In the genomic region with DNA sequence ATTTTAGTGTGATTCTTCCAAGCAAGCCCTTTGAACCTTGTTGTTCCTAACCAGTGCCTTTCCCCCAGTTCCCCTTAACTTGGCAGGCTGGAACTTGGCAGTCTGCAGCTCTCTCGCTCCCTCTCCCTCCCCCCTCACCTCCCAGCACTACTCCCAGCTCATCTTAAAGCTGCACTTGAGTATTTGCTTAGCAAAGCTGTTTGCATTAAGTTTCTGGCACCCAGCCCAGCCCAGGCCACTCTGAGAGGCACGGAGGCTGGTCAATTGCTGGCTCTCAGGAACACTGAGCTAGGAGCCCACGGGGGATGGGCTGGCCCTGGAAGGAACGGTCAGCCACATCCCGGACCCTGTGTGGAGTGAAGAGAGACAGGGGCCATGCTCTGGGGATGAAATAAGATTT, we compare ENCODE assay signal across 8 mouse cellular contexts.
DNase-seq lines count a peak whose midpoint lies in the region; ATAC-seq and TF ChIP-seq lines count a peak whose summit lies in the region.

No protein-coding gene starts in this region.

- no peak overlapping the region for H3K4me3 ChIP-seq in cerebellum, adult 2 months (replicated peaks; ENCODE audit: insufficient read depth, low read depth, low read length)
- no peak overlapping the region for H3K4me3 ChIP-seq in heart, adult 2 months
- no peak overlapping the region for H3K4me3 ChIP-seq in kidney, embryonic 14.5 days (ENCODE audit: low read length)
- H3K4me3 ChIP-seq in lung, embryonic 15.5 days: no peak overlapping the region
- H3K4me3 ChIP-seq in stomach, postnatal 0 days (ENCODE audit: low read depth, low read length): no peak overlapping the region

- no peak overlapping the region for H3K9ac ChIP-seq in heart, adult 2 months (ENCODE audit: low read depth, low read length)
- H3K9ac ChIP-seq in kidney, embryonic 14.5 days (ENCODE audit: low read depth, low read length): no peak overlapping the region
- no peak overlapping the region for H3K9ac ChIP-seq in lung, embryonic 15.5 days
- no peak overlapping the region for H3K9ac ChIP-seq in stomach, postnatal 0 days (ENCODE audit: low read length)

- no peak for TF ChIP-seq EP300 in heart, adult 2 months (IDR thresholded peaks at IDR 0.05; ENCODE audit: insufficient read depth, low read depth, low read length)
- TF ChIP-seq EP300 in stomach, postnatal 0 days (optimal IDR thresholded peaks at IDR 0.05): no peak

- no peak overlapping the region for H3K4me2 ChIP-seq in kidney, embryonic 14.5 days (replicated peaks; ENCODE audit: low read depth, low read length)
- H3K4me2 ChIP-seq in lung, embryonic 15.5 days: peak overlapping the region; percentile 18
- H3K4me2 ChIP-seq in stomach, postnatal 0 days (replicated peaks; ENCODE audit: low read depth): peak overlapping the region; percentile 17; the same call in 1 of the 2 replicates

- H3K27me3 ChIP-seq in cerebellum, adult 2 months (ENCODE audit: control insufficient read depth, insufficient read depth, low read length): no peaks in the 10 kb centered on the region
- H3K27me3 ChIP-seq in heart, adult 2 months (ENCODE audit: control insufficient read depth, insufficient read depth, low read length): no peaks in the 10 kb centered on the region
- H3K27me3 ChIP-seq in kidney, embryonic 14.5 days (ENCODE audit: control insufficient read depth, insufficient read depth, low read length): no peaks in the 10 kb centered on the region
- no peaks in the 10 kb centered on the region for H3K27me3 ChIP-seq in lung, embryonic 15.5 days
- no peaks in the 10 kb centered on the region for H3K27me3 ChIP-seq in stomach, postnatal 0 days (ENCODE audit: control insufficient read depth, insufficient read depth, low read length)

- H3K36me3 ChIP-seq in heart, adult 2 months (ENCODE audit: control insufficient read depth, insufficient read depth, low read length): peaks cover 7% of the 10 kb centered on the region; the same call in 1 of the 2 replicates
- no peaks in the 10 kb centered on the region for H3K36me3 ChIP-seq in kidney, embryonic 14.5 days (ENCODE audit: control insufficient read depth, insufficient read depth, low read length)
- H3K36me3 ChIP-seq in lung, embryonic 15.5 days: no peaks in the 10 kb centered on the region
- H3K36me3 ChIP-seq in stomach, postnatal 0 days (ENCODE audit: control insufficient read depth, insufficient read depth, low read length): no peaks in the 10 kb centered on the region

- DNase-seq in frontal cortex, postnatal 10 days (ENCODE audit: low spot score in 2 of 2): peak; percentile 52 to 54
- DNase-seq in frontal cortex, postnatal 36 days (ENCODE audit: low spot score in 2 of 2): no peak
- peak; percentile 71 to 75 for DNase-seq in cerebellum, adult 2 months
- peak; percentile 46 to 64 for DNase-seq in heart, adult 2 months
- peak; percentile 93 for DNase-seq in stomach, postnatal 0 days (ENCODE audit: low spot score)

- peak overlapping the region; percentile 44 for H3K27ac ChIP-seq in cerebellum, adult 2 months (ENCODE audit: insufficient read depth, low read length)
- peak overlapping the region; percentile 63 for H3K27ac ChIP-seq in heart, adult 2 months
- peak overlapping the region; percentile 65; the same call in 1 of the 2 replicates for H3K27ac ChIP-seq in kidney, embryonic 14.5 days (ENCODE audit: low read depth, low read length)
- peak overlapping the region; percentile 88 for H3K27ac ChIP-seq in lung, embryonic 15.5 days
- H3K27ac ChIP-seq in stomach, postnatal 0 days (replicated peaks): peak overlapping the region; percentile 56; the same call in 1 of the 2 replicates

- H3K4me1 ChIP-seq in cerebellum, adult 2 months (ENCODE audit: control insufficient read depth, insufficient read depth, low read length): peaks cover 62% of the 10 kb centered on the region
- peaks cover 16% of the 10 kb centered on the region for H3K4me1 ChIP-seq in heart, adult 2 months (ENCODE audit: control insufficient read depth, insufficient read depth, low read length)
- peaks cover 10% of the 10 kb centered on the region; the same call in 1 of the 2 replicates for H3K4me1 ChIP-seq in kidney, embryonic 14.5 days (ENCODE audit: control insufficient read depth, insufficient read depth, low read length)
- H3K4me1 ChIP-seq in lung, embryonic 15.5 days: peaks cover 42% of the 10 kb centered on the region
- peaks cover 9% of the 10 kb centered on the region for H3K4me1 ChIP-seq in stomach, postnatal 0 days (replicated peaks; ENCODE audit: control insufficient read depth, insufficient read depth)

- 15% methylated on average over 5 of the region's 5 CpGs for WGBS in cerebellum, adult 2 months
- 21% methylated on average over 5 of the region's 5 CpGs for WGBS in heart, adult 2 months
- WGBS in kidney, embryonic 14.5 days: 30% methylated on average over 5 of the region's 5 CpGs
- WGBS in lung, embryonic 15.5 days: 3% methylated on average over 5 of the region's 5 CpGs
- 9% methylated on average over 5 of the region's 5 CpGs for WGBS in stomach, postnatal 0 days

- ATAC-seq in kidney, embryonic 14.5 days (ENCODE audit: low FRiP score, low TSS enrichment): peak; percentile 58; the same call in 1 of the 2 replicates
- peak; percentile 90 for ATAC-seq in lung, embryonic 15.5 days (ENCODE audit: borderline replicate concordance, extremely low read depth, low FRiP score, low TSS enrichment)
- peak; percentile 79 for ATAC-seq in stomach, postnatal 0 days (ENCODE audit: low FRiP score, low TSS enrichment)
- no peak for ATAC-seq in CD4-positive, CD25-positive, alpha-beta regulatory T cell, adult 4 months

- TF ChIP-seq CTCF in cerebellum, adult 2 months (IDR thresholded peaks at IDR 0.05; ENCODE audit: borderline replicate concordance, insufficient read depth, low read depth, low read length): no peak
- no peak for TF ChIP-seq CTCF in heart, adult 2 months (IDR thresholded peaks at IDR 0.05)
- 0 out of 2 replicates have a peak, but pooled peaks have one; percentile 11 for TF ChIP-seq CTCF in stomach, postnatal 0 days (IDR thresholded peaks at IDR 0.05; ENCODE audit: low read depth)

- H3K79me2 ChIP-seq in heart, adult 2 months (replicated peaks; ENCODE audit: control insufficient read depth, insufficient read depth, low read length): no peaks in the 10 kb centered on the region

- no peaks in the 10 kb centered on the region for H3K9me3 ChIP-seq in kidney, embryonic 14.5 days (ENCODE audit: control insufficient read depth, low read length)
- H3K9me3 ChIP-seq in lung, embryonic 15.5 days: no peaks in the 10 kb centered on the region
- H3K9me3 ChIP-seq in stomach, postnatal 0 days (ENCODE audit: control insufficient read depth, low read length): no peaks in the 10 kb centered on the region

- TF ChIP-seq POLR2A in cerebellum, adult 2 months (IDR thresholded peaks at IDR 0.05; ENCODE audit: borderline replicate concordance, insufficient read depth, low read length): no peak
- TF ChIP-seq POLR2A in heart, adult 2 months (IDR thresholded peaks at IDR 0.05; ENCODE audit: insufficient read depth, low read depth, low read length): no peak

- intact Hi-C loops in heart, adult 2 months (cut with DNase I): no loop called here

Comparison
In these comparisons a context has a peak if more than half of its experiments do, and no peak if none do; other contexts are left out.
1. DNase-seq: peak in frontal cortex, postnatal 10 days (2 of 2), cerebellum, adult 2 months (2 of 2), heart, adult 2 months (2 of 2) and stomach, postnatal 0 days (single experiment); none in frontal cortex, postnatal 36 days (0 of 2).
2. Peak in every context shown above with its lines, with median percentiles within 50 percentile points of each other: H3K27ac ChIP-seq.